Mouse (Mus musculus) layer of hippocampus, adult 9-10 months (tissue): ENCODE data around the gene Eps8l2.
"Not testable (repeated sequence)": the region's sequence is repeated elsewhere in the genome, so short reads cannot be mapped to it uniquely, and the experiment has no call there.

Experiments used
- DNase-seq: peaks from one replicate; pipeline ENCODE4 v3.0.0; 2022; ENCODE audit warnings: low spot score

Gene Eps8l2

GRCm38 (mm10) chr7:141407670-141408069, 69.0 kb downstream of the Eps8l2 start:
- not testable (repeated sequence) for DNase-seq

GRCm38 (mm10) chr7:141408833-141409232, 70.2 kb downstream of the Eps8l2 start:
- peak; percentile 78 for DNase-seq

GRCm38 (mm10) chr7:141410631-141411030, 72.0 kb downstream of the Eps8l2 start:
- DNase-seq = no peak

GRCm38 (mm10) chr7:141411667-141412066, 73.0 kb downstream of the Eps8l2 start:
- DNase-seq = no peak
